Mouse (Mus musculus) stomach, embryonic 14.5 days (tissue): ENCODE results near the gene Kantr. TPM values are rescaled to one million over a fixed set of nuclear protein-coding genes. Genes with fewer than 3 reads are reported as not detected.

ENCODE experiments used
- ATAC-seq: fragments of 200-750 bp; cut with Nextera tagmentation; 2 replicates; pipeline ENCODE4 v1.8.0; 2017; ENCODE audit warnings: low read depth, moderate TSS enrichment; ENCODE audit not compliant: insufficient number of reproducible peaks, insufficient read depth, low FRiP score
- H3K27ac ChIP-seq: fragments of 300-500 bp; sonication (generic); 2 replicates; pipeline ENCODE4 v1.5.1; 2014; ENCODE audit warnings: mild to moderate bottlenecking, low read length, moderate library complexity, mixed read lengths
- H3K27me3 ChIP-seq: fragments of 300-500 bp; sonication (generic); 2 replicates; pipeline ENCODE4 v1.6.1; 2014; ENCODE audit warnings: low read length, control low read depth, mixed read lengths; ENCODE audit not compliant: control insufficient read depth, insufficient read depth
- H3K36me3 ChIP-seq: fragments of 300-500 bp; sonication (generic); 2 replicates; pipeline ENCODE4 v1.6.1; 2014; ENCODE audit warnings: mild to moderate bottlenecking, control low read depth, low read length, moderate library complexity, mixed read lengths; ENCODE audit not compliant: control insufficient read depth, insufficient read depth
- H3K4me1 ChIP-seq: fragments of 300-500 bp; sonication (generic); 2 replicates; pipeline ENCODE4 v1.6.1; 2014; ENCODE audit warnings: low read length, control low read depth, mixed read lengths; ENCODE audit not compliant: control insufficient read depth, insufficient read depth
- H3K4me2 ChIP-seq: fragments of 300-500 bp; sonication (generic); replicated peaks from 2 replicates; pipeline ENCODE4 v1.6.1; 2014; ENCODE audit warnings: low read depth, low read length, control low read depth
- H3K4me3 ChIP-seq: fragments of 300-500 bp; sonication (generic); 2 replicates; pipeline ENCODE4 v1.5.1; 2014; ENCODE audit warnings: low read depth, low read length, control low read depth
- H3K9ac ChIP-seq: fragments of 300-500 bp; sonication (generic); replicated peaks from 2 replicates; pipeline ENCODE4 v1.6.1; 2014; ENCODE audit warnings: low read depth, mild to moderate bottlenecking, control low read depth, low read length, moderate library complexity, mixed read lengths
- H3K9me3 ChIP-seq: fragments of 300-500 bp; sonication (generic); 2 replicates; pipeline ENCODE4 v1.6.1; 2016; ENCODE audit warnings: low read depth, low read length, control low read depth; ENCODE audit not compliant: control insufficient read depth
- WGBS: fragments of 180-500 bp; shearing (Covaris S2); extraction: QIAGEN DNeasy Blood & Tissue Kit; methylation state at CpG from one replicate; pipeline ENCODE4 v1.1.7; 2014; 5-methylcytosine and 5-hydroxymethylcytosine counted together
- polyA plus RNA-seq: library from polyadenylated mRNA; unstranded; fragments of >200 nt; fragmentation: Nextera tagmentation; extraction: Ambion mirVana; gene quantifications from 2 replicates; pipeline ENCODE4 v1.2.1, GENCODE M21; 2014

Gene Kantr
- 23.9 and 25.9 TPM in 2 replicates for polyA plus RNA-seq

GRCm38 (mm10) chrX:152326996-152327688 lies at the start of gene Kantr:
Gene Kantr, minus strand, starts transcription at chrX:152327495.
- H3K4me3 ChIP-seq: peak within 1 kb of the TSS; percentile 44
- no peaks in the 10 kb centered on the region for H3K4me1 ChIP-seq
- peak within 1 kb of the TSS; percentile 45 for H3K4me2 ChIP-seq
- 16% methylated on average over 29 of the region's 29 CpGs for WGBS
- peak; percentile 99 for ATAC-seq
- no peaks in the 10 kb centered on the region for H3K9me3 ChIP-seq
- no peaks in the 10 kb centered on the region for H3K27me3 ChIP-seq
- H3K36me3 ChIP-seq: no peaks in the 10 kb centered on the region
- H3K9ac ChIP-seq: peak within 1 kb of the TSS; percentile 31; the same call in 1 of the 2 replicates
- 0 out of 2 replicates have a peak within 1 kb of the TSS, but pooled peaks have one; percentile 6 for H3K27ac ChIP-seq

DNA sequence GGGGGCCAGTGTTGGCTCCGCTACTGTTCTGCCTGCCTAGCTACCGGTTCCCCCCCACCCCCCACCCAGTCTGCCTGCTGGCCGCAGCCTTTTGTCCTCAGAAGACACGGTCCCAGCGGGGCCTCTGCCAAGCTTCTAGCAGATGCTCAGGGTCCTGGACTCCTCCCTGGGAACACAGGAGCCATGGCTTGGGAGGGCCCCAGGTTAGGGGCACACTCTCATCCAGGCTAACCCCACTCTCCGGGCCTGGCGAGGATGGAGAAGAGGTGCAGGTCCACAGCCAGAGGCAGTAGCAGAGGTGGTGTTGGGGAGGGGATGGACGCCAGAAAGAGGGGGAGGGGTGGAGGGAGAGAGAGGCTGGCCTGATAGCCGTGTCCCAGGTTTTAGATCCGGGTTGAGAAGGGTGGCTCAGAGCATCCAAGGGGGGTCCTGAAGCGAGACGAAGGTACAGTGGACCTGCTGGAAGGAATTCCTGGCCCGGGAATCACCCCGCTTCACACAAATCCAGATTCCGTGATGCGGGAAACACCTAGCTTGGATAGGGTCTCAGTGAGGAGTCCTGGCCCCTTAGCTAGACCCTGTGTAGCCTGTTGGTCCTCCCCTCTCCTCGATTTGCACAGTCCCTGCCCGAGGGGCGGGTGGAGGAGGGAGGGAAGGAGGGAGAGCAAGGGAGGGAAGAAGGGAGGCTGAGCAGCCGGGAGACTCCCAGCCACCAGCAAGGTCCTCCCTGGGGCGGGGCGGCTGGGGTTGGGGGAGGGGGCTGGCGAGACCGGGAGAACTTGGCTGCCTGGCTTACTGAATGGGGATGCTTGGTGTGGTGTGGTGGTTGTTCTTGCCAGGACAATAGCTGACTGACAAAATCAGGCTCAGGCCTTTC lies 41.3 kb upstream of the Kantr start, which contains the start of gene Gpr173:
Gene Gpr173, minus strand, starts transcription at position 308 of the 877 bp plus-strand sequence.
- H3K9ac ChIP-seq: peak within 1 kb of the TSS; percentile 40; the same call in 1 of the 2 replicates
- H3K36me3 ChIP-seq: no peaks in the 10 kb centered on the region
- H3K4me2 ChIP-seq: peak within 1 kb of the TSS; percentile 50
- 0 out of 2 replicates have a peak, but pooled peaks cover 2% of the 10 kb centered on the region for H3K27me3 ChIP-seq
- peak within 1 kb of the TSS; percentile 48 for H3K4me3 ChIP-seq
- H3K27ac ChIP-seq: no peak within 1 kb of the TSS; the same call in 1 of the 2 replicates
- ATAC-seq: peak; percentile 96
- no peaks in the 10 kb centered on the region for H3K9me3 ChIP-seq
- no peaks in the 10 kb centered on the region for H3K4me1 ChIP-seq
- WGBS: 24% methylated on average over 22 of the region's 24 CpGs

- WGBS: 23% methylated on average over 4 of the region's 4 CpGs
- Histone ChIP-seq H3K9me3 (no peaks in the 10 kb centered on the region), H3K9ac (peak overlapping the region; percentile 40; the same call in 1 of the 2 replicates), H3K27me3 (0 out of 2 replicates have a peak, but pooled peaks cover 2% of the 10 kb centered on the region), H3K4me3 (peak overlapping the region; percentile 48), H3K36me3 (no peaks in the 10 kb centered on the region), H3K4me1 (no peaks in the 10 kb centered on the region), H3K4me2 (peak overlapping the region; percentile 50), H3K27ac (no peak overlapping the region; the same call in 1 of the 2 replicates)
- peak; percentile 10; the same call in 1 of the 2 replicates for ATAC-seq
Observed at GRCm38 (mm10) chrX:152368054-152368396, 40.7 kb upstream of the Kantr start.

- WGBS: 79% methylated on average over 2 of the region's 2 CpGs
- Histone ChIP-seq H3K4me2 (no peak overlapping the region), H3K27me3 (0 out of 2 replicates have a peak, but pooled peaks cover 2% of the 10 kb centered on the region), H3K9me3 (no peaks in the 10 kb centered on the region), H3K4me3 (no peak overlapping the region), H3K27ac (no peak overlapping the region), H3K4me1 (no peaks in the 10 kb centered on the region), H3K9ac (no peak overlapping the region), H3K36me3 (no peaks in the 10 kb centered on the region)
- ATAC-seq: no peak
Observed at GRCm38 (mm10) chrX:152366418-152366817, 39.1 kb upstream of the Kantr start.

- Histone ChIP-seq H3K4me2 (no peak overlapping the region), H3K4me3 (no peak overlapping the region), H3K27me3 (no peaks in the 10 kb centered on the region), H3K36me3 (no peaks in the 10 kb centered on the region), H3K27ac (no peak overlapping the region), H3K9ac (no peak overlapping the region), H3K9me3 (no peaks in the 10 kb centered on the region), H3K4me1 (no peaks in the 10 kb centered on the region)
- whole genome bisulfite sequencing: 24% methylated on average over 5 of the region's 5 CpGs
- peak; percentile 63; the same call in 1 of the 2 replicates for ATAC-seq
Observed at GRCm38 (mm10) chrX:152352553-152353153, 25.4 kb upstream of the Kantr start.

DNA sequence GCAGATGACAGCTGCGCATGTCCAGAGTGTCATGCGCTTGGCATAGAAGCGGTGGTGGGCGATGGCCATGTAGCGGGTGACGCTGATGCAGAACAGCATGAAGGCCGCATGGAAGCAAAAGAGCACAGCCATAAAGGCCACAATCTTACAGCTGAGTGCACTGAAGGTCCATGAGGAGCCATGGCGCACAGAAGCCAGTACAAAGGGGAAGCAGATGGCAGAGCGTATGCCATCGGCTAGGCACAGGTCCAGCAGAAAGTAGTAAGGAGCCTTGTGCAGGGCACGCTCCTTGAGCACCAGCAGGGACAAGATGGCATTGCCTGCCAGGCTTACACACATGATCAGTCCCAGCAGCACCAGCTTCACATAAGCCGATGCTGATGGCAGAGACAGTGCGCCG lies 19.7 kb upstream of the Kantr start:
- H3K4me3 ChIP-seq: no peak overlapping the region
- no peak overlapping the region for H3K9ac ChIP-seq
- H3K27me3 ChIP-seq: no peaks in the 10 kb centered on the region
- H3K27ac ChIP-seq: no peak overlapping the region
- no peak for ATAC-seq
- H3K4me2 ChIP-seq: no peak overlapping the region
- H3K36me3 ChIP-seq: no peaks in the 10 kb centered on the region; the same call in 1 of the 2 replicates
- 96% methylated on average over 14 of the region's 14 CpGs for WGBS
- no peaks in the 10 kb centered on the region for H3K9me3 ChIP-seq
- H3K4me1 ChIP-seq: no peaks in the 10 kb centered on the region

GRCm38 (mm10) chrX:152346587-152346986 lies 19.3 kb upstream of the Kantr start:
- Histone ChIP-seq H3K27ac (no peak overlapping the region), H3K36me3 (no peaks in the 10 kb centered on the region; the same call in 1 of the 2 replicates), H3K4me3 (no peak overlapping the region), H3K27me3 (no peaks in the 10 kb centered on the region), H3K9me3 (no peaks in the 10 kb centered on the region), H3K4me1 (no peaks in the 10 kb centered on the region), H3K4me2 (no peak overlapping the region), H3K9ac (no peak overlapping the region)
- ATAC-seq: no peak
- WGBS: 92% methylated on average over 15 of the region's 15 CpGs

GRCm38 (mm10) chrX:152342903-152343302 lies 15.6 kb upstream of the Kantr start:
- Histone ChIP-seq H3K27ac (peak overlapping the region; percentile 82), H3K4me3 (peak overlapping the region; percentile 17; the same call in 1 of the 2 replicates), H3K36me3 (no peaks in the 10 kb centered on the region; the same call in 1 of the 2 replicates), H3K27me3 (no peaks in the 10 kb centered on the region), H3K4me1 (no peaks in the 10 kb centered on the region), H3K4me2 (peak overlapping the region; percentile 29), H3K9ac (no peak overlapping the region), H3K9me3 (no peaks in the 10 kb centered on the region)
- ATAC-seq: no peak
- WGBS: 35% methylated on average over 6 of the region's 6 CpGs
